Mouse (Mus musculus) kidney, adult 8-10 months (tissue): ENCODE measurements around the gene Il11.
"Not testable (repeated sequence)": the region's sequence is repeated elsewhere in the genome, so short reads cannot be mapped to it uniquely, and the experiment has no call there.

ENCODE experiments used
- DNase-seq, 2 experiments: peaks; one replicate each; pipeline ENCODE4 v3.0.0; 2022

Il11 gene

DNA sequence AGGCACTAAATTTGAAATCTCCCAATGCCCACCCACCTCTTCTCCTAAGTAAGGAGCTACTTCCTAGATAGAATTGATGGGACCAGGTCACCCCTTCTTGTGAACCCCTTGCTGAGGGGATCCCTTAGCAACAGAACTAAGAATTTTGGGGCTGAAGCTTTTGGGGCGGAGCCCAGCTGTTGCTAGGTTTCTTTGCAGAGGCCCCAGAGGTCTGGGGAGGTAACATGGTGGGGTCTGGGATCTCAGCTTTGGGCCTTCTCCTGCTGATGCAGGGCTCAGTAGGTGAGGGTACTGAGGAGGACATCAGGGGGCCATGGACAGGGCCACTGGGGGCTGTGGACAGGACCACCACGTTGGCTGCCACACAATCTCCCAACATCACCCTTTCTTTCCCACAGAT lies at the start of gene Il11, which contains the start of gene Tmem190:
Il11 (minus strand) TSS at position 101 of the 400 bp plus-strand sequence.
Tmem190 (plus strand) TSS at position 179 of the 400 bp plus-strand sequence.
- no peak for DNase-seq

DNA sequence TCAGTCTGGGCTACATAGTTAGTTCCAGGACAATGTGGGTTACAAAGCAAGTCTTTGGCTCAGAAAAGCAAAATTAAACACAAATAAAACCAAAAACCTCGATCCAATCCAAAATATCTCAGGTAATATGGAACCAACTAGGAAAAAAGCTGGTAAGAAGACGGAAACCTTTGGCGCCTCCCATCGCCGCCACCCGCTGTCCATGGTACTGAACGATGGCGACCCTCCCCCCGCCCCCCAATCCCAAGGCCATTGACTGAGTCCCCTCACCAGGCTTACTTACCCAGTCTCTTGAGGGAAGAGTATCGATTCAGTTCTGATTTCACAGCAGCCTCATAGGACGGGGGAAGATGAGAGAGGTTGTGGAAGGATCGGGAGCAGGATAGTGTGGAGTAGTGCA lies 47.8 kb upstream of the Il11 start:
- no peak for DNase-seq

- no peak for DNase-seq
Observed at GRCm38 (mm10) chr7:4825365-4825764, 42.7 kb upstream of the Il11 start.

DNA sequence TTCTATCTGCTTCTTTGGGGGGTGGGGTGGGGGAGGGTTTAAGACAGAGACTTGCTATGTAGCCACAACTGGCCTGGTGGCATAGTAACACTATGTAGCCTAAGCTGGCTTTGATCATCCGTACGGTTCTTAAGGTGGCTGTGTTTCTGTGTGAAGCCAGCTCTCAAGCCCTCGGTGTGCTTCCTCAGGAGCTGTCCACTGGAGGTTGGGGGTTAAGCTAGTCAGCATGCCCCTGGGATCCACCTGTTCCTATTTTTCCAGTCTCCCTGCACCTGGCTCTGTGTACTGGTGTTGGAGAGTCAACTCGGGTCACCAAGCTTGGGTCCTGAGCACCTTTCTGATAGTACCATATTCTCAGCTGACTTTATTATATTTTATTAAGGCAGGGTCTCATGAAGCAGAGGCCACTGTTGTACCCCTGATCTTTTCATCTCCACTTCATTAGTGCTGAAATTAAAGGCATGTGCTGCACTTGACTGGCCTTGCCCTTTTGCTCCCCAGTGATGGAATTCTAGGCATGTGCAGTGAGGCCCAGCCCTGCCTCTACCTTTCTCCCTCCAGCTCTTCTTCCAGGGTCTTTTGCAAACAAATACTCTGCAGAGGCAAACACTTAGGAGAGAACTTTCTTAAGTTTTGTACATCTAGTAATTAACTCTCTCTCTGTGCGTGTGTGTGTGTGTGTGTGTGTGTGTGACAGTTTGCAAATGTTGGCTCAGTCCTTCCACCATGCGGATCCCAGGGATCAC lies 39.7 kb upstream of the Il11 start:
- DNase-seq, result peak; percentile 26 to 35

DNA sequence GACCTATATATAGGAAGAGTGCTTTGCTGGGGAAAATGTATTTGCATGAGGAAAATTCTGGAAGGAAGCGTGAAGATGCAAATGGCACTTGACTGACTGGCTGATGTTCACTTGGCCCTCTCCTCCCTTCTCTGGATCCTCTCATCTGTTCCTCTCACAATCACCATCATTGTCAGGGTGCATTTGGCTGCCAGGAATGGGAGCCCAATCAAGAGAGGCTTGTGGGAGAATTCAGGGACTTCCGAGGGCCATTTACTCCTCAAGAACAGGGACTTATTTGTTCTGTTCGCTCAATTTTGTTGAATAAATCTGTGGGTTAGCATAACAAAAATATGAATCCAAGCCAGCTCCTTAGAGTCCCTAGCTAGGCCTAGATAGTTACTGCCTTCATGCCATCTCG lies 39.0 kb upstream of the Il11 start:
- no peak for DNase-seq

DNA sequence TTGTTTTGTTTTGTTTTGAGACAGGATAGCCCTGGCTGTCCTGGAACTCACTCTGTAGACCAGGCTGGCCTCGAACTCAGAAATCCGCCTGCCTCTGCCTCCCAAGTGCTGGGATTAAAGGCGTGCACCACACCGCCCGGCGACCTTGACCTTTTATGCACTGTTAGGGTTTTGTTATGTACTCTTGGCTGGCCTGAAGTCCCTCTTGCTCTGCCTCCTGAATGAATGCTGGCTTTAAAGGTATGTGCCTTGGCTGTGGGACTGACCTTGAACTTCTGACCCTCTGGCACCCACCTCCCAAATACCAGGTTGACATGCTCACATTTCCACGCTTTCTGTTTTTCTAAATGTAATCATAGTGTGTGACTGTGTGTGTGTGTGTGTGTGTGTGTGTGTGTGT lies 38.3 kb upstream of the Il11 start:
- not testable (repeated sequence) for DNase-seq

- no peak for DNase-seq
Observed at GRCm38 (mm10) chr7:4816559-4816958, 33.9 kb upstream of the Il11 start.

- DNase-seq, result peak in 1 of 2 experiments; percentile 8
Observed at GRCm38 (mm10) chr7:4813105-4813791, 30.6 kb upstream of the Il11 start.

- peak; percentile 98 to 100 for DNase-seq
Observed at GRCm38 (mm10) chr7:4812303-4813104, 29.8 kb upstream of the Il11 start, which contains the start of gene Ube2s. TSS of gene Ube2s (minus strand) at chr7:4812590.

- DNase-seq, result no peak
Observed at GRCm38 (mm10) chr7:4811842-4812302, 29.2 kb upstream of the Il11 start.

GRCm38 (mm10) chr7:4811131-4811530 lies 28.5 kb upstream of the Il11 start:
- DNase-seq, result not testable (repeated sequence)

GRCm38 (mm10) chr7:4806716-4807115 lies 24.1 kb upstream of the Il11 start:
- DNase-seq, result peak in 1 of 2 experiments; percentile 47

- DNase-seq, result no peak
Observed at GRCm38 (mm10) chr7:4802247-4802646, 19.6 kb upstream of the Il11 start.

DNA sequence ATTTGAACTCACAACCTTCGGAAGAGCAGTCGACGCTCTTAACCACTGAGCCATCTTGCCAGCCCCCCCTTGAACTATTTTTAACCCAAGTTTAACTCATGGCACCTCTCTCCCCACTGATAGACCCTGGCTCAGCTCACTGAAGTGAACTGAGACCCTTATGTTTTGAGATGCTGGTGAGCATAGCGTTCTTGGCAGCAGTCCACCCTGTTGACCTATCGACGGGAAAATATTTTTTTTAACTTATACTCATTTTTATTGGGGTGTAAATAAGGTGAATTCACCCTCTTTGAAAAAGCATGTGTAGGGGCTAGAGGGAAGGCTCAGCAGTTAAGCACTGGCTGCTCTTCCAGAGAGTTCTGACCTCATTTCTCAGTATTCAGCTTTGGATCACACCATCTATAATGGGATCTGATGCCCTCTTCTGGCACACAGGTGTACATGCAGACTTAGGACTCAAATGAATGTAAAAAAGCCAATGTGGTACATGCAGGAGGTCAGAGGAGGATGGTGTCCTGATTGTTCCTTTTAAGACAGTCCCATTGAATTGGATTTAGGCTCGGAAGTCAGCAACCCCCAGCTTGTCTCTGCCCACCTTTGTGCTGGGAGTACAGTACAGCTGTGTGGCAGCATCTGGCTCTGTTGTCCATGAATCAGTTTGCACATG lies 13.2 kb upstream of the Il11 start:
- peak in 1 of 2 experiments; percentile 35 for DNase-seq

- DNase-seq, result no peak
Observed at GRCm38 (mm10) chr7:4794631-4795168, 12.0 kb upstream of the Il11 start.

DNA sequence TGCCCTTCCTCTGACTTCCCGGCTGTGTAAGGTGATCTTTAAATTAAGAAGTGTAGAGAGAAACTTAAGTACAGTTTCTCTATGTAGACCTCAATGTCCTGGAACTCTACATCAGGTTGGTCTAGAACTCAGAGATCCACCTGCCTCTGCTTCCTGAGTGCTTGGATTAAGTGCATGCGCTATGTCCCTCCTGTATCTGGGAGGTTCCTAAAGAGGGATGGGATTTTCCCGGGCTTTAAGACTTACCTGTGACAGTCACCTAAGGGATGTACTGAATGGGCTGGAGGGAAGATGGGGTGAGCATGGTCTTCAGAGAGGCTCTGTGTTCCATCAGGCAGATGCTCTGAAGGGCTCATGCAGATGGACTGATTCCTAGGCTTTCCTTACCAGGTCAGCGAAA lies 11.0 kb upstream of the Il11 start:
- DNase-seq, result no peak

DNA sequence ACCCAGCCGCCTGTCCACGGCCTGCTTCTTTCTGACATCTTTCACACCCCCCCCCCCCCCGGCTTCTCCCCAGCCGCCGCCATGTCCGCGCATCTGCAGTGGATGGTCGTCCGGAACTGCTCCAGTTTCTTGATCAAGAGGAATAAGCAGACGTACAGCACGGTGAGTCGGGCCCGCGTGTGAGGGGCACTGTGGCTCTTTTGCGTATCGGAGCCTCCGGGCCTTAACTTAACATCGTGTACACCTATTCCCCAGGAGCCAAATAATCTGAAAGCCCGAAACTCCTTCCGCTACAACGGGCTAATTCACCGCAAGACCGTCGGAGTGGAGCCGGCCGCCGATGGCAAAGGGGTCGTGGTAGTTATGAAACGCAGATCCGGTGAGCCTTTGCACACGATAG lies 10.6 kb upstream of the Il11 start:
- DNase-seq, result not testable (repeated sequence)

DNA sequence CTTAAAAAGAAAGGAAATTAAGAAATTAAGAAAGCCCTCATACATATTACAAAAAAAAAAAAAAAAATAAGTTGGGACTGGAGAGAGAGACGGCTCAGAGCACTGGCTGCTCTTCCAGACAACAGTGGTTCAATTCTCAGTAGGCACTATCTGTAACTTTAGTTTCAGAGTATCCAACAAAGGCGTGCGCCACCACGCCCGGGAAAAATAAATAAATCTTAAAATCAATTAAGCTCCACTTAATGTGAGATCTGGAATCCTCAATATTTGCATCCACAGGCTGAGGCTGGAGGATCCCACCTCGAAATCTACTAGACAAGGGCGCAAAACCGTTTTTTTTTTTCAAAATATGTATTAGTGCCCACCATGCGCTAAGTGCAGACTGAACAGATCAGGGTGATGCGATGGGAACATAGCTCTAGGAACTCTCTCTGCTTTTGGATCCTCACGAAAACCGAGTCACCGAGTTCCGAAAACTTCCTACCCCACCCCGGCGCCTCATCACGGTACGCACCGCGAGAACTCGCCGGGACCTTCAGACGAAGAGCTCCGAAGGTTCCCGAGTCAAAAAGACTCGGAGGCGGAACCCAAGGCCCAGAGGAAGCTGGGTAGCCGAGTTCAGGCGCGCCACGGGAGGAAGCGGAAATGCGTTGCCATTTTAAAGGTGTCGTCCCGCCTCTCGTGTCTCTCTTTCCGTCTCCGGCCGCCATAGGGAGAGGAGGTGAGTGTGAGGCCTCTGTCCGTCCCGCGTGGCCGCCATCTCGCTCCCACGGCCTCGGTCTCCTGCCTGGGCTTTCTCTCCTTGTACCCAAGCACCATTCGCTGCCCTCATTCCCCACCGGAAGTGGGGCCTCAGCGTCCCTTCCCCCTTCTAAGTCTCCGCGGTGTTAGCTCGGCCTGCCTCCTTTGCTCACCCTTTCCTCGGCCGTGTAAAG lies 9.9 kb upstream of the Il11 start, which contains the start of gene Rpl28:
Rpl28 (plus strand) TSS at position 597 of the 935 bp plus-strand sequence.
- DNase-seq, result peak; percentile 96 to 97

DNA sequence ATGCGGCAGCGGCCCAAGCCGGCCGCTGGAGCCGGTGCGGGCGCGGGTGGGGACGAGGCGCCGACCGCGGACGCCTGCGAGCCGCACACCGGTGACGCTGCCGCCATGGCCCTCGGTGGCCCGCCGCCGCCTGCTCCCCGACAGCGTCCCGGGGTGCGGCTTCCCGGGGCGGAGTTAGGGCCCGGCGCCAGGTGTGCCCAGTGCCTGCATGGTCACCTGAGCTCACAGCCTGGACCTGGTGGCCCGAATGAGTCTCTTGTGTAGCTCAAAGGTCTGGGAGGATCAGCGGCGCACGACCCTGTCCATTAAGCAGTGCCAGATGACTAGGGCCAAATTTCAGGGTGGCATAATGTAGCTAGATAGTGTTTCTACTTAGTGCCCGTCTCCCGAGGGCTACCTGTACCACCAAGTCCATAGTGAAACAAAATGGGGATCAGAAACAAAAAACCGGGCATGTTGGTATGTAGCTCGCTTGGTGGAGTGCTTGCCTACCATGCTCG lies 6.8 kb upstream of the Il11 start, which contains the start of gene Tmem238:
Tmem238 (minus strand) TSS at position 221 of the 500 bp plus-strand sequence.
- peak; percentile 82 to 86 for DNase-seq
